Mouse (Mus musculus) hindbrain, embryonic 13.5 days (tissue): ENCODE data around the gene Gm45713. TPM values are rescaled to one million over a fixed set of nuclear protein-coding genes. Genes with fewer than 3 reads are reported as not detected.

ENCODE experiments used
- ATAC-seq: fragments of 200-750 bp; cut with Nextera tagmentation; 2 replicates; pipeline ENCODE4 v1.8.0; 2017; ENCODE audit warnings: moderate TSS enrichment; ENCODE audit not compliant: low FRiP score
- H3K27ac ChIP-seq: fragments of 300-500 bp; sonication (generic); 2 replicates; pipeline ENCODE4 v1.5.1; 2015; ENCODE audit warnings: inconsistent platforms, mild to moderate bottlenecking, moderate library complexity
- H3K27me3 ChIP-seq: fragments of 300-500 bp; sonication (generic); 2 replicates; pipeline ENCODE4 v1.6.1; 2015; ENCODE audit warnings: mild to moderate bottlenecking, inconsistent platforms
- H3K36me3 ChIP-seq: fragments of 300-500 bp; sonication (generic); 2 replicates; pipeline ENCODE4 v1.6.1; 2015; ENCODE audit warnings: mild to moderate bottlenecking, inconsistent platforms
- H3K4me1 ChIP-seq: fragments of 300-500 bp; sonication (generic); replicated peaks from 2 replicates; pipeline ENCODE4 v1.6.1; 2015; ENCODE audit warnings: inconsistent platforms
- H3K4me2 ChIP-seq: fragments of 300-500 bp; sonication (generic); 2 replicates; pipeline ENCODE4 v1.6.1; 2015; ENCODE audit warnings: inconsistent platforms, mild to moderate bottlenecking, moderate library complexity
- H3K4me3 ChIP-seq: fragments of 300-500 bp; sonication (generic); 2 replicates; pipeline ENCODE4 v1.5.1; 2015; ENCODE audit warnings: mild to moderate bottlenecking, inconsistent platforms
- H3K9ac ChIP-seq: fragments of 300-500 bp; sonication (generic); 2 replicates; pipeline ENCODE4 v1.6.1; 2015; ENCODE audit warnings: mild to moderate bottlenecking, inconsistent platforms
- H3K9me3 ChIP-seq: fragments of 300-500 bp; sonication (generic); 2 replicates; pipeline ENCODE4 v1.6.1; 2016; ENCODE audit warnings: inconsistent platforms
- WGBS: fragments of 180-500 bp; shearing (Covaris S2); methylation state at CpG from one replicate; pipeline ENCODE4 v1.1.7; 2015; 5-methylcytosine and 5-hydroxymethylcytosine counted together
- polyA plus RNA-seq: library from polyadenylated mRNA; unstranded; fragments of >200 nt; fragmentation: Nextera tagmentation; extraction: Ambion mirVana; gene quantifications from 2 replicates; pipeline ENCODE4 v1.2.1, GENCODE M21; 2015

The Gm45713 gene
- polyA plus RNA-seq, 1 experiment from 2014 or later: 0.14 TPM

DNA sequence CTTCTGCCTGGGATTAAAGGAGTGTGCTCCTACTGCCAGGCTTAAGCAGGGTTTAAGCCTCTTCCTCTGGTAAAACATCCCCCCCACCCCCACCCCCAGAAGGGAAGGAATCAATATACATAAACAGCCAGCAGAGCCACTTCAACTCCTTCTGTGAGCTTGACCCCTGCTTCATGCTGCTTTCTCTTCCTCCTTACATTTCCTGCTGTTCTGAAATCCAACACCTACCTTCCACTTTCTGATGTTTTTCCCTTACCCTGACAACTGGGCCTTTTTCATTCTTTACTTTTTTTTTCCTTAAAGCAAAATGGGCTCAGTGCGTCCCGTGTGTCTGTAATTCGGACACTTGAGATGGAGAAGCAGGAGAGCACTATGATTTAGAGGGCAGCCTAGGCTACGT, 14.3 kb upstream of the Gm45713 start:
- ATAC-seq: no peak
- 71% methylated on average over 4 of the region's 4 CpGs for WGBS
- Histone ChIP-seq H3K9ac (peak overlapping the region; percentile 24; the same call in 1 of the 2 replicates), H3K4me3 (no peak overlapping the region), H3K4me1 (peaks cover 20% of the 10 kb centered on the region), H3K4me2 (no peak overlapping the region), H3K36me3 (peaks cover 18% of the 10 kb centered on the region), H3K9me3 (no peaks in the 10 kb centered on the region), H3K27me3 (no peaks in the 10 kb centered on the region), H3K27ac (0 out of 2 replicates have a peak overlapping the region, but pooled peaks have one; percentile 52)

DNA sequence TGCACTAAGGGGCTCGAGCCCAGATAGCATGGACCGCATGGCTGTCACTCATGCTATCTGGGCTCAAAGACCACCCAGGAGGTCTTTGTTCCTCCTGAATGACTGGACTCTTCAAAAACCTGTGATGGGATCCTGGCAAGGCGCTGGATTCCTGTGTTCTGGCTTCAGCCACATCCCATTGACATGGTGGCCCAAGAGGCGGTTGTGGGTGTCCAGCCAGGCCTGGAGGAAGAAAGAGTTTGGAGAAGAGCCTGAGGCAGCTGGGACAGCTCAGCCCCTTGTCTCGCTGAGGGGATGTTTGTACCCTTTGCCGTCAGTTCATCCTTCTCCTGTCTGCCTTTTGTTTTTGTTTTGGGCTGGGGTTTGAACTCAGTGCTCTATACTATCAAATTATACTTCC, 13.5 kb upstream of the Gm45713 start:
- ATAC-seq: no peak
- H3K36me3 ChIP-seq: peaks cover 24% of the 10 kb centered on the region
- H3K9me3 ChIP-seq: no peaks in the 10 kb centered on the region
- no peak overlapping the region for H3K4me3 ChIP-seq
- no peak overlapping the region for H3K27ac ChIP-seq
- H3K4me1 ChIP-seq: peaks cover 13% of the 10 kb centered on the region
- WGBS: 25% methylated on average over 6 of the region's 6 CpGs
- 0 out of 2 replicates have a peak overlapping the region, but pooled peaks have one; percentile 3 for H3K9ac ChIP-seq
- H3K27me3 ChIP-seq: no peaks in the 10 kb centered on the region
- H3K4me2 ChIP-seq: no peak overlapping the region

DNA sequence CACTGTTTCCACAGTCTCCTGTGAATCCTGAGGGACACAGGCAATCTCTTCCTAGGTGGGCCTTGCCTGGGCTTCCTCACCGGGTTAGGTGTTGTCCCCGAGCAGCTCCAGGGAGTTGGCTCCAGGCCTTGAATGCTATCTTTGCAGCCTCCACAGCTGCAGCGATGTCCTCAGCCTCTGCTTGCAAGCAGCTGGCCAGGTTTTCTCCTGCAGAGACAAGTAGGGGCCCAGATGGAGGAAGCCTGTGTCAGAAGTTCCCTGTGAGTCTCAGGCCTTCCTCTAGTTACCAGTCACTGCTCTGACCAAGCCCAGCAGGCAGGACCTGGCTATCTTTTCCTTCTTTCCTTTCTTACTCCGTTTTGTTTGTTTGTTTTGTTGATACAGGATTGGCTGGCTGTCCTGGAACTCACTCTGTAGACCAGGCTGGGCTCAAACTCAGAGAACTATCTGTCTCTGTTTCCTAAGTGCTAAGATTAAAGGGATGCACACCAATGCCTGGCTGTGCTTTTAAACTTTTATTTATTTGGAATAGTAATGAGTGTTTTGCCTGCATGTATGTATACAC, 12.6 kb upstream of the Gm45713 start:
- 66% methylated on average over 4 of the region's 4 CpGs for WGBS
- peaks cover 12% of the 10 kb centered on the region for H3K4me1 ChIP-seq
- no peak overlapping the region for H3K4me3 ChIP-seq
- no peak overlapping the region for H3K27ac ChIP-seq
- H3K9me3 ChIP-seq: no peaks in the 10 kb centered on the region
- no peak for ATAC-seq
- no peak overlapping the region for H3K4me2 ChIP-seq
- no peaks in the 10 kb centered on the region for H3K27me3 ChIP-seq
- peaks cover 34% of the 10 kb centered on the region for H3K36me3 ChIP-seq
- no peak overlapping the region for H3K9ac ChIP-seq

DNA sequence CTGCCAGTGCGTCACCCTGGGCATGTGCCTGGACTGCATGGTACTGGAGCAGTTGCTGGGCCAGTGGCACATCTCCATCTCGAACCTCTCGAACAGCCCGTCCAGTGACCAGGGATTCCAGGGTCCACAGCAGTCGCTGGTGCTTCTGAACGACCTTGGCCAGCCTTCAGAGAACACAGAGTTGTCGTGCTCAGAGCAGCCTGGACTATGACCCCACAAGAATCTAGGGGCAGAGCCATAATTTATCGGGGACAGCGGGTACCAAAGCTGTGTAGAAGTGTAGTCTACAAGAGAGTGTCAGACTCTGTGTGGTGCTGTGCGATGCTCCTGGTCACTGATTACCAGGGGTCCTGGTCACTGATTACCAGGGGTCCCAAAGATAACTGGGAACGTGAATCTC, 11.9 kb upstream of the Gm45713 start:
- ATAC-seq: no peak
- no peaks in the 10 kb centered on the region for H3K9me3 ChIP-seq
- no peak overlapping the region for H3K27ac ChIP-seq
- 83% methylated on average over 11 of the region's 11 CpGs for WGBS
- H3K27me3 ChIP-seq: no peaks in the 10 kb centered on the region
- H3K9ac ChIP-seq: no peak overlapping the region; the same call in 1 of the 2 replicates
- peaks cover 41% of the 10 kb centered on the region for H3K36me3 ChIP-seq
- H3K4me2 ChIP-seq: no peak overlapping the region
- H3K4me3 ChIP-seq: no peak overlapping the region
- H3K4me1 ChIP-seq: 0 out of 2 replicates have a peak, but pooled peaks cover 8% of the 10 kb centered on the region

DNA sequence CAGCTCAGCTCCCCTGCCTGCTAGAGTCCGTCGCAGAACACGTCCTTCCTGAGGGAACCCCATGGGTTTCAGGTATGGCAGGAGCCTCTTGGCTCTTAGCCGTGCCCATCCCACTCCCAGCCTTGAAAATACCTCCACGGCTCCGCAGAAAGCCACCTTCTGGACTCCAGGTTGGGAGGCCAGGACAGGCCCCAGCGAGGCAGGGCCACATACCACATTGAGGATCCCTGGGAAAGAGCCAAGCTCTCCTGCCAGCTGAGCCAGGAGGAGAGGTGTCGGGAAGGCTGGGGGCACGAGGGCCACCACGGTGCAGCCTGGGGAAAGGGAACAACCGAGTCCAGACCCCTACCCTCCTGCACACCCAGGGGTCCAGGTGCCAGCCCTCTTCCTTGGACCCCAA, 11.2 kb upstream of the Gm45713 start:
- H3K9me3 ChIP-seq: no peaks in the 10 kb centered on the region
- H3K9ac ChIP-seq: 0 out of 2 replicates have a peak overlapping the region, but pooled peaks have one; percentile 35
- no peaks in the 10 kb centered on the region for H3K27me3 ChIP-seq
- 97% methylated on average over 11 of the region's 11 CpGs for WGBS
- no peak overlapping the region for H3K4me3 ChIP-seq
- H3K4me2 ChIP-seq: no peak overlapping the region
- peaks cover 46% of the 10 kb centered on the region for H3K36me3 ChIP-seq
- ATAC-seq: no peak
- 0 out of 2 replicates have a peak, but pooled peaks cover 8% of the 10 kb centered on the region for H3K4me1 ChIP-seq
- no peak overlapping the region for H3K27ac ChIP-seq

DNA sequence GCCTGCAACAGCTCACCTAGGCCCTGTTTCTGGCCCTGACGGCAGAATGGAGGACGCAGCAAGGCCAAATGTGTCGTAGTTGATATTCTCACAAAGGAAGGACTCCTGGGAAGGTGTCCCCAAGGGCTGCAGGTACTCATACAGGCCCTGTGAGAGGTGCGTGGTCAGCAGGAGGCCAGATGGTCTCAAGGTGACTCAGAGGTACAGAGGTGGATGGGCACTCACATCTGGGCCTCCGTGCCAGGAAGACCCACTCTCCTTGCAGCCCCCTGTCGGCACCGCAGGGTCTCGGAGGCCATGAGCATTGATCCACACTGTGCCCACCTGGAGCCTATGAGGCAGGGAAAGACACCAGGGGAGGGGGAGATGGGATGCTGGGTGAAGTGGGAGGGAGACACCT, 9.4 kb upstream of the Gm45713 start:
- no peak for ATAC-seq
- Histone ChIP-seq H3K4me2 (no peak overlapping the region), H3K27ac (no peak overlapping the region), H3K27me3 (no peaks in the 10 kb centered on the region), H3K4me1 (0 out of 2 replicates have a peak, but pooled peaks cover under 1% of the 10 kb centered on the region), H3K36me3 (peaks cover 46% of the 10 kb centered on the region), H3K4me3 (no peak overlapping the region), H3K9me3 (no peaks in the 10 kb centered on the region), H3K9ac (no peak overlapping the region)
- WGBS: 95% methylated on average over 8 of the region's 8 CpGs

DNA sequence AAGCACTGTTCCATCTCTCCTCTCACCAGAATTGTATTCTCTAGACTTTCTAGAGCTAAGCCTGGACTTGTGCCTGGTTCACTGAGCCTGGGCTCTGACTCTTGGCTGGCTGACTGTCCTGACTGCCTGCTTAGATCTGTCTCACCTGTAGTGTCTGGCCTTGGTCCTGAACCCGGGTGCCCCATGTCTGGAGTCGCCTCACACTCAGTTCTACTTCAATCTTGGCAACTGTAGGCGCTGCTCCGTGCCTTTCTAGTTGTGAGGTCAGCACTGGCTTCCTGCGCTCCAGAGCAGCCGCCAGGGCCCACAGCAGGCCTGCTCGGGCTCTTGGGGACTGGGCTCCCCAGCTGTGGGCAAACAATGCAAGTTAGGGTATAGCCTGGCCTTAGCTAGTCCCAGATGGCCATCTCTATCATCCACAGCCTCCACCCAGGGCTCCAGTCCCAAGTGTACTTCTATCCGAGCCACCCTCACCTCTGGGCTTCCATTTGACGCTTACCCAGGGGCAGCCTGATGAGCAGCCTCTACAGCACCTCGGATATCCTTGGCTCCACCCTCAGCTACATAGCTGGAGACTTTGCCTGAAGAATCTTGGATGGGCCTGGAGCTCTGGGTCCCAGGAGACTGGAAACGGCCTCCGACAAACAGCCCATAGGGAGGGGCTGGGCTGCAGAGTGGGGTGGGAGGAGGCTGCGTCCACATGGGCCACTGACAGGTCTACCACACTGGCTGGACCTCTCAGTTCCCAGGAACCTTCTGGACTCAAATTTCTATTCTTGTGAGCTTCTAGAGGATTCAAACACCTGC, 8.5 kb upstream of the Gm45713 start:
- no peak overlapping the region for H3K4me3 ChIP-seq
- H3K9me3 ChIP-seq: no peaks in the 10 kb centered on the region
- no peak for ATAC-seq
- peaks cover 46% of the 10 kb centered on the region for H3K36me3 ChIP-seq
- H3K9ac ChIP-seq: peak overlapping the region; percentile 13
- WGBS: 91% methylated on average over 13 of the region's 13 CpGs
- no peak overlapping the region for H3K4me2 ChIP-seq
- H3K27ac ChIP-seq: no peak overlapping the region
- H3K27me3 ChIP-seq: no peaks in the 10 kb centered on the region
- no peaks in the 10 kb centered on the region for H3K4me1 ChIP-seq

DNA sequence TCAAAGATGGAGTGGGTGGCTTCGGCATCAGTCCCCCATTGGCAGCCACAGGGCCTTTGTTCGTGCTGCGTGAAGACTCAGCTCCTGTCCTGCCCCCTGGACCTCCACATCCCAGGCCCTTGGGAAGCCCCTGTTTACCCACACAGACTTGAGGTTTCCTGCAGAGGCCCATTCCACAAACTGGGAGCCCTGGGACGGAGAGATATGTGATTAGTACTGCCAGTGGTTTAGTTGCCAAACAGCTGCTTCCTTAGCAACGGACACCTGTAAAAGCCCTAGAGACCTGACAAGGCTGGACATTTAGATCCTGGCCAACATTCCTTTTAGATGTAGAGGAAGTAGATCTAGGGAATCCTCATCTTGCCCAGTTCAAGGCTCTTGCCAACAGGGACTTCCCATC, 5.9 kb upstream of the Gm45713 start:
- H3K27ac ChIP-seq: no peak overlapping the region
- H3K9ac ChIP-seq: no peak overlapping the region; the same call in 1 of the 2 replicates
- 95% methylated on average over 5 of the region's 5 CpGs for WGBS
- no peaks in the 10 kb centered on the region for H3K9me3 ChIP-seq
- H3K4me3 ChIP-seq: no peak overlapping the region
- H3K36me3 ChIP-seq: peaks cover 37% of the 10 kb centered on the region
- no peak overlapping the region for H3K4me2 ChIP-seq
- no peak for ATAC-seq
- H3K27me3 ChIP-seq: peaks cover 12% of the 10 kb centered on the region
- no peaks in the 10 kb centered on the region for H3K4me1 ChIP-seq

DNA sequence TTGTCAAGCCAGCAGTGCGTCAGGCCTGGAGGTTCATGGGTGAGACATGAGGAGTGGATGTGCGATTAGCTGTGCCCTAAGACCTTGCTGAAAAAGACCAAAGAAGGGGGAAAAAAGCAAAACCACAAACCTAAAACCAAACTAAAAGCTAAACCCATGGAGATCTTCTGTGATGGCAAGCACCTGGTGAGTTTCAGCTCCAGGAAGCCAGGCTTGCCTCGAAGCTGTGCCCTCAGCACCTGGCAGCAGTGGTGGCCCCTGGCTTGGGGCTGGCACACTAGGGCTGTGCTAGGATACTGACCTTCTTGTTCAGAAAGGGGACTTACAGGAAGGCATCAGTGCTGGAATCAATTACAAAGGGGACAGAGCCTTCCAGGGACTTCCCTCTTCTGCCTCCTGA, 5.3 kb upstream of the Gm45713 start:
- no peak overlapping the region for H3K4me3 ChIP-seq
- no peaks in the 10 kb centered on the region for H3K9me3 ChIP-seq
- no peak overlapping the region; the same call in 1 of the 2 replicates for H3K9ac ChIP-seq
- H3K4me2 ChIP-seq: no peak overlapping the region
- ATAC-seq: no peak
- peaks cover 37% of the 10 kb centered on the region for H3K36me3 ChIP-seq
- H3K27ac ChIP-seq: no peak overlapping the region
- WGBS: 94% methylated on average over 3 of the region's 3 CpGs
- peaks cover 17% of the 10 kb centered on the region for H3K27me3 ChIP-seq
- H3K4me1 ChIP-seq: peaks cover 4% of the 10 kb centered on the region

DNA sequence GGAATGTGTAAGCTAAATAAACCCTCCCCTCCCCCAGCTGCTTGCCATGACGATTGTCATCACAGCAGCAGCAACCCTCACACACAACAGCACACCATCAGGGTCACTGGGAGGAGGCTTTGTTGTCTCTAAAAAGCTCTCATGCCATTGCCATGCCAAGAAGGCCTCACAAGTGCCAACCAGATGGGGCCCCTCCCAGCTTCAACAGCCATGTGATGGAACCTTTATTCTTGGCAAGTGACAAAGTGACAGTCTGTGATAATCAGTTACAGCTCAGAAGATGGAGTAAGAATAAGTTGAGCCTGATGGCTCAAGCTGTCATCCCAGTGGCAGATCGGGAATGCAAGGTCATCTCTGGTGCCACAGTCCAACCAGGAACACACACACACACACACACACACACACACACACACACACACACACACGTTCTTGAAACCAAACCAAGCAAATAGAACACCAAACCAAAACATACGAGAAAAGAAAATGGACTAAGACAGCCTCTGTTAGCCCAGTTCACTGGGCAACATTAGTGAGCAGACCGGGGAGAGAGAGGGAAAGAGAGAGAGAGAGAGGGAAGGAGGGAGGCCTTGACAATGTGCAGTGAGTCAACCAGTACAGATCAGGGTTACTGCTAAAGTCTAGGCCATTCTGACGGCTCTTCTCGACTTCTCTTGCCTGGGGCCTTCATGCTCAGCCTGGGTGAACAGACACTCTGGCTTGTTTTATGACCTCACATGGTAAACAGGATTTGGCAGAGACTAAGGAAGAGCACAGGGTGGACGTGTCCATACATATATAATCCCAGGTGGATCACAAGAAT, 4.1 kb upstream of the Gm45713 start:
- peaks cover 27% of the 10 kb centered on the region for H3K36me3 ChIP-seq
- H3K27me3 ChIP-seq: peaks cover 25% of the 10 kb centered on the region
- ATAC-seq: no peak
- no peak overlapping the region for H3K9ac ChIP-seq
- H3K4me3 ChIP-seq: no peak overlapping the region
- H3K4me2 ChIP-seq: no peak overlapping the region
- no peak overlapping the region for H3K27ac ChIP-seq
- no peaks in the 10 kb centered on the region for H3K9me3 ChIP-seq
- peaks cover 12% of the 10 kb centered on the region for H3K4me1 ChIP-seq
- 83% methylated on average over 8 of the region's 8 CpGs for WGBS

DNA sequence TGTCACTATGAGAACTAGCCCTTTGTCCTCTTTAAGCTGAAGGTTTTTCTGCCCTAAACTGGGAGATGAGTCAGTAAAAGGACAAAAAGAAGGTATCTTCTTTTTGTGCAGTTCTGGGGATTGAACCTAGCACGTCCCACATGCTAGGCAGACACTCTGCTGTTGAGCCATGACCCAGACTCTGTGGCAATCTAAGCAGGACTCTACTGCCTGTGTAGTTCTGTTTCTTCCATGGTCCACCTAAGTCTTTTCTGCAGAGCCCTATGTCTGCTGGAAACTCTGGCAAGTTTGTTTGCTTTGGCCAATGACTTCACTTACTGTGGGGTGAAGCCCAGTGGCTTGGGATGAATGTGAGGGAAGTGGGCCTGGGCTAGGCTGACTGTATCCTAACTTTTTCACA, 2.4 kb upstream of the Gm45713 start:
- Histone ChIP-seq H3K36me3 (peaks cover 10% of the 10 kb centered on the region), H3K27ac (no peak overlapping the region), H3K4me2 (no peak overlapping the region), H3K27me3 (peaks cover 35% of the 10 kb centered on the region), H3K4me1 (peaks cover 12% of the 10 kb centered on the region), H3K4me3 (no peak overlapping the region), H3K9ac (no peak overlapping the region), H3K9me3 (no peaks in the 10 kb centered on the region)
- 84% methylated on average over 1 of the region's 1 CpGs for WGBS
- no peak for ATAC-seq
